Mouse (Mus musculus) skeletal muscle tissue, adult 2 months (tissue): ENCODE results near the gene Zfp933.
"Not testable (repeated sequence)": the region's sequence is repeated elsewhere in the genome, so short reads cannot be mapped to it uniquely, and the experiment has no call there.

Source experiments
- DNase-seq: peaks from one replicate; pipeline ENCODE4 v3.0.0-alpha.2; 2012; ENCODE audit warnings: low read depth, low spot score

The Zfp933 gene

GRCm38 (mm10) chr4:147847614-147848583 lies at the start of gene Zfp933:
Gene Zfp933, minus strand, starts transcription at chr4:147848366.
- peak; percentile 84 for DNase-seq

- DNase-seq = peak; percentile 86
Observed at GRCm38 (mm10) chr4:147897348-147897747, 49.2 kb upstream of the Zfp933 start.

- DNase-seq = no peak
Observed at GRCm38 (mm10) chr4:147896411-147896810, 48.2 kb upstream of the Zfp933 start.

GRCm38 (mm10) chr4:147895815-147896330 lies 47.7 kb upstream of the Zfp933 start:
- DNase-seq = no peak

GRCm38 (mm10) chr4:147890341-147890740 lies 42.2 kb upstream of the Zfp933 start:
- no peak for DNase-seq

- DNase-seq = no peak
Observed at GRCm38 (mm10) chr4:147888237-147888636, 40.1 kb upstream of the Zfp933 start.

- DNase-seq = no peak
Observed at GRCm38 (mm10) chr4:147887277-147887676, 39.1 kb upstream of the Zfp933 start.

GRCm38 (mm10) chr4:147886158-147886557 lies 38.0 kb upstream of the Zfp933 start:
- no peak for DNase-seq

- DNase-seq = no peak
Observed at GRCm38 (mm10) chr4:147884138-147884537, 36.0 kb upstream of the Zfp933 start.

GRCm38 (mm10) chr4:147883041-147883440 lies 34.9 kb upstream of the Zfp933 start:
- DNase-seq = no peak

GRCm38 (mm10) chr4:147881792-147882191 lies 33.6 kb upstream of the Zfp933 start:
- no peak for DNase-seq

- DNase-seq = no peak
Observed at GRCm38 (mm10) chr4:147879865-147880264, 31.7 kb upstream of the Zfp933 start.

GRCm38 (mm10) chr4:147879456-147879855 lies 31.3 kb upstream of the Zfp933 start:
- no peak for DNase-seq

- no peak for DNase-seq
Observed at GRCm38 (mm10) chr4:147878537-147878936, 30.4 kb upstream of the Zfp933 start.

GRCm38 (mm10) chr4:147875852-147876575 lies 27.8 kb upstream of the Zfp933 start:
- no peak for DNase-seq

GRCm38 (mm10) chr4:147869238-147869637 lies 21.1 kb upstream of the Zfp933 start:
- no peak for DNase-seq

- DNase-seq = peak; percentile 97
Observed at GRCm38 (mm10) chr4:147868450-147869031, 20.4 kb upstream of the Zfp933 start, which contains the start of the genes Miip and Fv1. Gene Miip, minus strand, starts transcription at chr4:147868816. Gene Fv1, plus strand, starts transcription at chr4:147868979.

GRCm38 (mm10) chr4:147867563-147868449 lies 19.6 kb upstream of the Zfp933 start:
- DNase-seq = no peak

- not testable (repeated sequence) for DNase-seq
Observed at GRCm38 (mm10) chr4:147866793-147867192, 18.6 kb upstream of the Zfp933 start.

GRCm38 (mm10) chr4:147866056-147866455 lies 17.9 kb upstream of the Zfp933 start:
- DNase-seq = no peak

GRCm38 (mm10) chr4:147865651-147866050 lies 17.5 kb upstream of the Zfp933 start:
- DNase-seq = no peak
